Mouse (Mus musculus) liver, embryonic 14.5 days (tissue): ENCODE measurements at regions not wholly inside any gene's neighbourhood (a gene's known extent, or its start where the extent isn't known, plus 50 kb on each side); places are given as distances from the start of the nearest gene placed in this dataset.

Experiments used
- CTCF ChIP-seq: IDR thresholded peaks from 2 replicates; pipeline ENCODE4 v1.5.1; 2016; ENCODE audit warnings: antibody characterized with exemption, low read depth, control low read depth
- EP300 ChIP-seq: IDR thresholded peaks from 2 replicates; pipeline ENCODE4 v1.6.1; 2016; ENCODE audit warnings: antibody characterized with exemption, low read depth

DNA sequence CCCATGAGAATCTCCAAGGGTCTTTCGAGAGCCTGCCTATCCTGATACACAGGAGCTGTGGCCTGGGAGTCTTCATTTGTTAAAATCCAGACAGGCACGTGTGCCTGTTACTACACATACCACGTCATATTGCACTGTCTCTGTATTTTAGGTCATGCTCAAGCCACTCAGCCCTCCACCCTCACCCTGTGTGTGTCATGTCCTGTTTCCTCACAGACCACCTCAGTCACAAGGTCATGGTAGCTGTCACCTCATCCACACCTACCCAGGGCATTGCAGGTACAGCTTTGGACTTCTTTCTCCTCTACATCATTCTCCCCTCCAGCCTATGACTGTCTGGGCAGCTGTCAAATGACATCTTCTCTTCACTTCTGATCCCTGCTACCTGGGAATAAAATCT lies 320.9 kb upstream of the Runx1 start:
- no peak for TF ChIP-seq CTCF
- TF ChIP-seq EP300: no peak
